Comparison of ENCODE assay signal across 9 mouse cellular contexts in genomic region chr2:132110702-132111101, GRCm38 (mm10). TPM values are rescaled to one million over a fixed set of nuclear protein-coding genes. Genes with fewer than 3 reads are reported as not detected.
DNase-seq lines count a peak whose midpoint lies in the region; ATAC-seq and TF ChIP-seq lines count a peak whose summit lies in the region.
"Had no signal": no experiment of that assay in that cellular context is flagged by ENCODE, and none has a peak within 500 bp of the region (broad histone marks: within the 10 kb centered on the region; RNA-seq: fewer than 3 reads in every experiment).

No protein-coding gene starts in this region.

- TF ChIP-seq POLR2A in liver, adult 2 months (IDR thresholded peaks at IDR 0.05; ENCODE audit: extremely low read depth, insufficient read depth, low read length) = no peak
- TF ChIP-seq POLR2A in cortical plate, adult 2 months (IDR thresholded peaks at IDR 0.05; ENCODE audit: extremely low read depth, insufficient read depth, low read length) = no peak

- H3K79me2 ChIP-seq in liver, adult 2 months (ENCODE audit: control insufficient read depth, insufficient read depth, low read length) = peaks cover 29% of the 10 kb centered on the region; the same call in 1 of the 2 replicates

- peaks cover 25% of the 10 kb centered on the region for H3K4me1 ChIP-seq in liver, adult 2 months (ENCODE audit: control insufficient read depth, insufficient read depth, low read length)
- peaks cover 14% of the 10 kb centered on the region for H3K4me1 ChIP-seq in cortical plate, adult 2 months (ENCODE audit: control insufficient read depth, insufficient read depth, low read length)

- no peak overlapping the region for H3K9ac ChIP-seq in liver, adult 2 months (ENCODE audit: low read depth, low read length)

- no peak for TF ChIP-seq CTCF in gastrocnemius, adult 2 months (IDR thresholded peaks at IDR 0.05)
- no peak for TF ChIP-seq CTCF in liver, adult 2 months (IDR thresholded peaks at IDR 0.05; ENCODE audit: low read depth, low read length)
- no peak for TF ChIP-seq CTCF in cortical plate, adult 2 months (IDR thresholded peaks at IDR 0.05; ENCODE audit: extremely low read depth, insufficient read depth, low read length)

- H3K27me3 ChIP-seq in liver, adult 2 months (ENCODE audit: control insufficient read depth, insufficient read depth, low read length) = no peaks in the 10 kb centered on the region
- H3K27me3 ChIP-seq: megakaryocyte, embryonic 14.5 days had no signal

- no peaks in the 10 kb centered on the region for H3K36me3 ChIP-seq in liver, adult 2 months (ENCODE audit: control insufficient read depth, insufficient read depth, low read length)

- DNase-seq in gastrocnemius, adult 2 months = no peak
- no peak for DNase-seq in gastrocnemius, postnatal 25 days
- DNase-seq in liver, adult 2 months (ENCODE audit: extremely low read depth, low read depth, low spot score) = peak; percentile 80
- no peak for DNase-seq in liver
- no peak for DNase-seq in thymus, postnatal 4 days
- DNase-seq in frontal cortex, postnatal 14 days (ENCODE audit: low spot score in 2 of 2) = no peak

- peak overlapping the region; percentile 72 for H3K27ac ChIP-seq in gastrocnemius, adult 2 months
- no peak overlapping the region for H3K27ac ChIP-seq in liver, adult 2 months (replicated peaks; ENCODE audit: insufficient read depth, low read depth, low read length)
- H3K27ac ChIP-seq in cortical plate, adult 2 months (ENCODE audit: insufficient read depth, low read length) = peak overlapping the region; percentile 25; the same call in 1 of the 2 replicates

- H3K4me3 ChIP-seq in gastrocnemius, adult 2 months = no peak overlapping the region
- H3K4me3 ChIP-seq in liver, adult 2 months (ENCODE audit: insufficient read depth, low read depth, low read length) = no peak overlapping the region
- peak overlapping the region; percentile 25 for H3K4me3 ChIP-seq in cortical plate, adult 2 months (ENCODE audit: insufficient read depth, low read length)

- ATAC-seq in megakaryocyte-erythroid progenitor cell, adult 5-6 weeks (replicated peaks; ENCODE audit: low FRiP score, low TSS enrichment, poor library complexity, severe bottlenecking) = peak; percentile 25; the same call in 1 of the 2 replicates

- WGBS in liver, adult 2 months = 20% methylated on average over 3 of the region's 3 CpGs

- intact Hi-C loops in gastrocnemius, adult 2 months (cut with DNase I) = loop anchor here (1.0 to 10.0 kb wide), 3 partner anchors 128 to 286 kb away; no protein-coding TSS in a partner anchor

RNA-seq across cellular contexts. Expression of gene Slc23a2, which starts 34.2 kb away (rescaled TPM):
- 10 to 100 TPM in 1 of 2 experiments, 1 to 10 TPM in 1; 7.7 to 10.8 TPM for total RNA-seq in gastrocnemius, adult 2 months (2021)
- 1 to 10 TPM; 6.7 to 7.5 TPM for total RNA-seq in gastrocnemius, postnatal 25 days (2021)
- total RNA-seq in liver, adult 2 months (2014; rRNA removed) = 14.8 and 20.5 TPM in 2 replicates
- polyA plus RNA-seq in liver, adult 2 months (2012; rRNA removed) = 7.0 and 12.7 TPM in 2 replicates
- polyA plus RNA-seq in cortical plate, adult 2 months (2012; rRNA removed) = 109 and 111 TPM in 2 replicates
- 7.1 and 9.3 TPM in 2 replicates for total RNA-seq in megakaryocyte-erythroid progenitor cell, adult 5-6 weeks (2014; fragmentation: Nextera tagmentation)
- 5.5 and 7.3 TPM in 2 replicates for total RNA-seq in megakaryocyte-erythroid progenitor cell, adult 5-6 weeks (2017)
